In the genomic region with DNA sequence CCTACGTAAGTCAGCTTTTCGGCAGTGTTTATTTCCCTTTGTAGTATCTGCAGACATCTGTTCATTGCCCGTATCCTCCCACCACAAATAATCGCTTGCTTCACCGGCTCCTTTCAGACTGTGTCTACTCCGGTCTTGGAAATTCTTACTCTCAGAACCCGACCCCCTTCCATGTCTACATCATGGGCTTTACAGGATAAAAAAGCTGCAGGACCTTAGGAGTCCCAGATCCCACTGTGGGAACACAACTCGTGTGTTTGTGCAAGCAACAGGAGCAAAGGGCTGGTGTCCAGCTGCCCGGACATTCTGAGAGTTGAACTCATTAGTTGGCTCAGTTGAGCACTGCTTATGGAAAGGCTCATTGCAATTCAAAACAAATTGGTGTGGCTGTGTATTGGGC, we compare ENCODE assay signal across 10 mouse cellular contexts. TPM values are rescaled to one million over a fixed set of nuclear protein-coding genes. Genes with fewer than 3 reads are reported as not detected.
A peak's percentile ranks its signal among the peaks of the same experiment; 100 is the strongest.
DNase-seq lines count a peak whose midpoint lies in the region; ATAC-seq and TF ChIP-seq lines count a peak whose summit lies in the region.
"Had no signal": no experiment of that assay in that cellular context is flagged by ENCODE, and none has a peak within 500 bp of the region (broad histone marks: within the 10 kb centered on the region; RNA-seq: fewer than 3 reads in every experiment).

No protein-coding gene starts in this region.

- H3K27ac ChIP-seq in heart, adult 2 months = peak overlapping the region; percentile 26
- H3K27ac ChIP-seq in midbrain, embryonic 10.5 days (replicated peaks) = no peak overlapping the region
- H3K27ac ChIP-seq in midbrain, embryonic 14.5 days (replicated peaks; ENCODE audit: low read depth, low read length) = no peak overlapping the region
- H3K27ac ChIP-seq in kidney, embryonic 16.5 days (ENCODE audit: low read length) = peak overlapping the region; percentile 14; the same call in 1 of the 2 replicates
- no peak overlapping the region; the same call in 1 of the 2 replicates for H3K27ac ChIP-seq in stomach, embryonic 16.5 days (ENCODE audit: low read length)
- H3K27ac ChIP-seq: macrophage had no signal

- H3K27me3 ChIP-seq in heart, adult 2 months (ENCODE audit: control insufficient read depth, insufficient read depth, low read length) = no peaks in the 10 kb centered on the region
- no peaks in the 10 kb centered on the region for H3K27me3 ChIP-seq in midbrain, embryonic 10.5 days (ENCODE audit: low read depth, poor library complexity, severe bottlenecking)
- H3K27me3 ChIP-seq in midbrain, embryonic 14.5 days (ENCODE audit: control insufficient read depth, insufficient read depth, low read length) = no peaks in the 10 kb centered on the region
- no peaks in the 10 kb centered on the region for H3K27me3 ChIP-seq in kidney, embryonic 16.5 days (ENCODE audit: insufficient read depth, low read length)
- no peaks in the 10 kb centered on the region for H3K27me3 ChIP-seq in stomach, embryonic 16.5 days (ENCODE audit: control insufficient read depth, insufficient read depth, low read length)

- TF ChIP-seq CTCF in heart, adult 2 months (IDR thresholded peaks at IDR 0.05) = no peak

- H3K9me3 ChIP-seq in midbrain, embryonic 10.5 days (replicated peaks) = no peaks in the 10 kb centered on the region
- no peaks in the 10 kb centered on the region for H3K9me3 ChIP-seq in midbrain, embryonic 14.5 days (ENCODE audit: control insufficient read depth, low read length)
- H3K9me3 ChIP-seq in kidney, embryonic 16.5 days (ENCODE audit: low read length) = no peaks in the 10 kb centered on the region
- H3K9me3 ChIP-seq in stomach, embryonic 16.5 days (replicated peaks; ENCODE audit: control insufficient read depth, low read length) = no peaks in the 10 kb centered on the region

- TF ChIP-seq EP300 in heart, adult 2 months (IDR thresholded peaks at IDR 0.05; ENCODE audit: insufficient read depth, low read depth, low read length) = no peak

- H3K36me3 ChIP-seq in heart, adult 2 months (ENCODE audit: control insufficient read depth, insufficient read depth, low read length) = peaks cover 37% of the 10 kb centered on the region
- H3K36me3 ChIP-seq in midbrain, embryonic 10.5 days = no peaks in the 10 kb centered on the region
- no peaks in the 10 kb centered on the region for H3K36me3 ChIP-seq in midbrain, embryonic 14.5 days (ENCODE audit: control insufficient read depth, insufficient read depth, low read length)
- H3K36me3 ChIP-seq in kidney, embryonic 16.5 days (ENCODE audit: insufficient read depth, low read length) = no peaks in the 10 kb centered on the region
- H3K36me3 ChIP-seq in stomach, embryonic 16.5 days (ENCODE audit: control insufficient read depth, insufficient read depth, low read length) = no peaks in the 10 kb centered on the region

- H3K4me1 ChIP-seq in heart, adult 2 months (ENCODE audit: control insufficient read depth, insufficient read depth, low read length) = peaks cover 9% of the 10 kb centered on the region
- peaks cover 8% of the 10 kb centered on the region; the same call in 1 of the 2 replicates for H3K4me1 ChIP-seq in midbrain, embryonic 10.5 days
- no peaks in the 10 kb centered on the region for H3K4me1 ChIP-seq in midbrain, embryonic 14.5 days (ENCODE audit: control insufficient read depth, insufficient read depth, low read length)
- H3K4me1 ChIP-seq in kidney, embryonic 16.5 days (ENCODE audit: insufficient read depth, low read length) = peaks cover 22% of the 10 kb centered on the region
- no peaks in the 10 kb centered on the region; the same call in 1 of the 2 replicates for H3K4me1 ChIP-seq in stomach, embryonic 16.5 days (ENCODE audit: control insufficient read depth, insufficient read depth, low read length)

- intact Hi-C loops in heart, adult 2 months (cut with DNase I) = no loop called here

- no peak overlapping the region for H3K4me2 ChIP-seq in midbrain, embryonic 14.5 days (ENCODE audit: low read length)
- H3K4me2 ChIP-seq in kidney, embryonic 16.5 days (replicated peaks; ENCODE audit: low read depth, low read length) = peak overlapping the region; percentile 43
- H3K4me2 ChIP-seq in stomach, embryonic 16.5 days (ENCODE audit: low read depth, low read length) = 0 out of 2 replicates have a peak overlapping the region, but pooled peaks have one; percentile 0

- no peak for TF ChIP-seq POLR2A in heart, adult 2 months (IDR thresholded peaks at IDR 0.05; ENCODE audit: insufficient read depth, low read depth, low read length)

- WGBS in heart, adult 2 months = 30% methylated on average over 9 of the region's 9 CpGs
- 34% methylated on average over 9 of the region's 9 CpGs for WGBS in midbrain, embryonic 10.5 days
- 38% methylated on average over 9 of the region's 9 CpGs for WGBS in midbrain, embryonic 14.5 days
- 4% methylated on average over 9 of the region's 9 CpGs for WGBS in kidney, embryonic 16.5 days
- WGBS in stomach, embryonic 16.5 days = 26% methylated on average over 9 of the region's 9 CpGs

- H3K9ac ChIP-seq in heart, adult 2 months (ENCODE audit: low read depth, low read length) = peak overlapping the region; percentile 63; the same call in 1 of the 2 replicates
- H3K9ac ChIP-seq in midbrain, embryonic 14.5 days (replicated peaks; ENCODE audit: low read length) = no peak overlapping the region
- H3K9ac ChIP-seq in kidney, embryonic 16.5 days (replicated peaks; ENCODE audit: low read length) = no peak overlapping the region; the same call in 1 of the 2 replicates
- H3K9ac ChIP-seq in stomach, embryonic 16.5 days (ENCODE audit: low read length) = no peak overlapping the region

- H3K79me2 ChIP-seq in heart, adult 2 months (replicated peaks; ENCODE audit: control insufficient read depth, insufficient read depth, low read length) = no peaks in the 10 kb centered on the region

- H3K4me3 ChIP-seq in heart, adult 2 months = no peak overlapping the region
- H3K4me3 ChIP-seq in midbrain, embryonic 10.5 days = 0 out of 2 replicates have a peak overlapping the region, but pooled peaks have one; percentile 0
- no peak overlapping the region for H3K4me3 ChIP-seq in midbrain, embryonic 14.5 days (replicated peaks; ENCODE audit: low read depth, low read length)
- peak overlapping the region; percentile 4; the same call in 1 of the 2 replicates for H3K4me3 ChIP-seq in kidney, embryonic 16.5 days (ENCODE audit: low read length)
- no peak overlapping the region for H3K4me3 ChIP-seq in stomach, embryonic 16.5 days (replicated peaks; ENCODE audit: low read length)

- no peak for ATAC-seq in midbrain, embryonic 14.5 days (ENCODE audit: low FRiP score, low TSS enrichment)
- ATAC-seq in kidney, embryonic 16.5 days (ENCODE audit: low FRiP score, low TSS enrichment) = peak; percentile 83
- no peak for ATAC-seq in stomach, embryonic 16.5 days (ENCODE audit: insufficient read depth, low FRiP score)
- no peak for ATAC-seq in frontal cortex, adult (ENCODE audit: low TSS enrichment)

- peak in 1 of 2 experiments; percentile 33 for DNase-seq in heart, adult 2 months
- no peak for DNase-seq in heart, adult 8-10 months (ENCODE audit: low spot score)
- peak; percentile 20 for DNase-seq in midbrain, embryonic 10.5 days (ENCODE audit: low spot score)
- DNase-seq in midbrain, embryonic 14.5 days = no peak
- DNase-seq in spleen, postnatal 36 days (ENCODE audit: low spot score in 2 of 2) = no peak
- DNase-seq: cerebellum, adult 11 months had no signal

RNA-seq across cellular contexts. Expression of gene Pelo, which starts 35.2 kb away (rescaled TPM):
- total RNA-seq in heart, adult 2 months (2021) = 10 to 100 TPM; 15.6 to 18.0 TPM
- 16.1 and 16.5 TPM in 2 replicates for polyA plus RNA-seq in heart, adult 2 months (2012; rRNA removed)
- 10 to 100 TPM; 14.1 to 19.2 (median 17.9) TPM for total RNA-seq in heart, adult 8-10 months (2022)
- polyA plus RNA-seq in midbrain, embryonic 10.5 days (2016; fragmentation: Nextera tagmentation; extraction: Ambion mirVana) = 5.9 and 7.7 TPM in 2 replicates
- 5.7 and 6.2 TPM in 2 replicates for polyA plus RNA-seq in midbrain, embryonic 14.5 days (2014; fragmentation: Nextera tagmentation; extraction: Ambion mirVana)
- polyA plus RNA-seq in kidney, embryonic 16.5 days (2015; fragmentation: Nextera tagmentation; extraction: Ambion mirVana) = 5.8 and 7.5 TPM in 2 replicates
- polyA plus RNA-seq in stomach, embryonic 16.5 days (2015; fragmentation: Nextera tagmentation; extraction: Ambion mirVana) = 3.4 and 3.7 TPM in 2 replicates

RNA-seq across cellular contexts. Expression of gene Gm49395, which starts 46.9 kb away (rescaled TPM):
- 10 to 100 TPM in 1 of 2 experiments, 1 to 10 TPM in 1; 7.8 to 10.5 TPM for total RNA-seq in heart, adult 2 months (2021)
- 0.64 and 2.4 TPM in 2 replicates for polyA plus RNA-seq in heart, adult 2 months (2012; rRNA removed)
- total RNA-seq in heart, adult 8-10 months (2022) = 10 to 100 TPM in 1 of 4 experiments, 1 to 10 TPM in 3; 7.6 to 12.9 (median 9.2) TPM
- polyA plus RNA-seq in midbrain, embryonic 10.5 days (2016; fragmentation: Nextera tagmentation; extraction: Ambion mirVana) = 1.5 and 2.2 TPM in 2 replicates
- polyA plus RNA-seq in midbrain, embryonic 14.5 days (2014; fragmentation: Nextera tagmentation; extraction: Ambion mirVana) = 2.3 and 4.2 TPM in 2 replicates
- 6.7 and 8.8 TPM in 2 replicates for polyA plus RNA-seq in kidney, embryonic 16.5 days (2015; fragmentation: Nextera tagmentation; extraction: Ambion mirVana)
- polyA plus RNA-seq in stomach, embryonic 16.5 days (2015; fragmentation: Nextera tagmentation; extraction: Ambion mirVana) = 4.9 TPM in 2 replicates
- polyA plus RNA-seq: macrophage had no signal

RNA-seq across cellular contexts. Expression of gene Itga1, which starts 47.0 kb away (rescaled TPM):
- 10 to 100 TPM; 34.8 TPM for total RNA-seq in heart, adult 2 months (2021)
- 6.8 and 14.0 TPM in 2 replicates for polyA plus RNA-seq in heart, adult 2 months (2012; rRNA removed)
- 10 to 100 TPM; 24.4 to 34.2 (median 33.7) TPM for total RNA-seq in heart, adult 8-10 months (2022)
- polyA plus RNA-seq in midbrain, embryonic 10.5 days (2016; fragmentation: Nextera tagmentation; extraction: Ambion mirVana) = 3.9 and 4.7 TPM in 2 replicates
- 2.9 and 8.2 TPM in 2 replicates for polyA plus RNA-seq in midbrain, embryonic 14.5 days (2014; fragmentation: Nextera tagmentation; extraction: Ambion mirVana)
- 32.2 and 32.5 TPM in 2 replicates for polyA plus RNA-seq in kidney, embryonic 16.5 days (2015; fragmentation: Nextera tagmentation; extraction: Ambion mirVana)
- 29.3 and 29.6 TPM in 2 replicates for polyA plus RNA-seq in stomach, embryonic 16.5 days (2015; fragmentation: Nextera tagmentation; extraction: Ambion mirVana)

Comparison
In these comparisons a context has a peak if more than half of its experiments do, and no peak if none do; other contexts are left out.
1. H3K4me3 ChIP-seq: peak in midbrain, embryonic 10.5 days (single experiment) and kidney, embryonic 16.5 days (single experiment); none in heart, adult 2 months (single experiment), midbrain, embryonic 14.5 days (single experiment) and stomach, embryonic 16.5 days (single experiment).
2. H3K27ac ChIP-seq: peak in heart, adult 2 months (single experiment) and kidney, embryonic 16.5 days (single experiment); none in midbrain, embryonic 10.5 days (single experiment), midbrain, embryonic 14.5 days (single experiment) and stomach, embryonic 16.5 days (single experiment).